Mouse (Mus musculus) liver, adult 2 months (tissue): ENCODE measurements around the gene Prtn3. TPM values are rescaled to one million over a fixed set of nuclear protein-coding genes. Genes with fewer than 3 reads are reported as not detected.

Experiments used
- DNase-seq: peaks from one replicate; pipeline ENCODE4 v3.0.0-alpha.2; 2011; ENCODE audit warnings: low read depth, low spot score; ENCODE audit errors: extremely low read depth
- H3K27ac ChIP-seq: fragments of 200-500 bp; replicated peaks from 2 replicates; pipeline ENCODE4 v1.5.1; 2012; ENCODE audit warnings: low read depth, mild to moderate bottlenecking, control low read depth, inconsistent platforms, low read length; ENCODE audit not compliant: insufficient read depth
- H3K27me3 ChIP-seq: fragments of 200-500 bp; 2 replicates; pipeline ENCODE4 v1.6.1; 2012; ENCODE audit warnings: mild to moderate bottlenecking, moderate library complexity, low read length, inconsistent platforms; ENCODE audit not compliant: control insufficient read depth, insufficient read depth
- H3K36me3 ChIP-seq: fragments of 200-500 bp; 2 replicates; pipeline ENCODE4 v1.6.1; 2012; ENCODE audit warnings: low read length, inconsistent platforms; ENCODE audit not compliant: control insufficient read depth, insufficient read depth
- H3K4me1 ChIP-seq: fragments of 200-500 bp; 2 replicates; pipeline ENCODE4 v1.6.1; 2011; ENCODE audit warnings: low read length; ENCODE audit not compliant: control insufficient read depth, insufficient read depth
- H3K4me3 ChIP-seq: fragments of 200-500 bp; 2 replicates; pipeline ENCODE4 v1.5.1; 2011; ENCODE audit warnings: low read depth, mild to moderate bottlenecking, control low read depth, low read length, moderate library complexity; ENCODE audit not compliant: insufficient read depth
- H3K79me2 ChIP-seq: fragments of 200-500 bp; 2 replicates; pipeline ENCODE4 v1.6.1; 2012; ENCODE audit warnings: inconsistent platforms, mild to moderate bottlenecking, low read length, moderate library complexity; ENCODE audit not compliant: control insufficient read depth, insufficient read depth
- H3K9ac ChIP-seq: fragments of 200-500 bp; 2 replicates; pipeline ENCODE4 v1.6.1; 2012; ENCODE audit warnings: low read depth, mild to moderate bottlenecking, control low read depth, inconsistent platforms, low read length
- CTCF ChIP-seq: fragments of 200-500 bp; IDR thresholded peaks from 2 replicates; pipeline ENCODE4 v1.5.1; 2011; ENCODE audit warnings: low read depth, low read length, control low read depth
- POLR2A ChIP-seq: fragments of 200-500 bp; IDR thresholded peaks from 2 replicates; pipeline ENCODE4 v1.6.1; 2011; ENCODE audit warnings: low read length, control low read depth; ENCODE audit not compliant: insufficient read depth; ENCODE audit errors: extremely low read depth
- WGBS: fragments of 180-500 bp; shearing (Covaris S2); methylation state at CpG from one replicate; pipeline ENCODE4 v1.1.7; 2018; 5-methylcytosine and 5-hydroxymethylcytosine counted together
- polyA plus RNA-seq: library from polyadenylated mRNA; depleted of rRNA; stranded (reverse); fragments of >200 nt; gene quantifications from 2 replicates; pipeline ENCODE4 v1.2.3, GENCODE M21; 2012
- total RNA-seq: library from RNA; depleted of rRNA; stranded (reverse); fragments of >200 nt; gene quantifications from 2 replicates; pipeline ENCODE4 v1.2.3, GENCODE M21; 2014

Gene Prtn3
- total and polyA plus RNA-seq, 2 experiments: 1.1 TPM; not detected in 1

- DNase-seq: peak; percentile 54
- TF ChIP-seq POLR2A (no peak), CTCF (no peak)
- Histone ChIP-seq H3K4me3 (peak overlapping the region; percentile 88), H3K27me3 (no peaks in the 10 kb centered on the region), H3K79me2 (no peaks in the 10 kb centered on the region), H3K9ac (peak overlapping the region; percentile 87), H3K27ac (no peak overlapping the region), H3K36me3 (no peaks in the 10 kb centered on the region), H3K4me1 (peaks cover 10% of the 10 kb centered on the region)
- WGBS: under 1% methylated on average over 28 of the region's 29 CpGs
Measured at GRCm38 (mm10) chr10:79928030-79928694, 53.9 kb downstream of the Prtn3 start.

- 43% methylated on average over 9 of the region's 9 CpGs for WGBS
- Histone ChIP-seq H3K27me3 (no peaks in the 10 kb centered on the region), H3K4me1 (peaks cover 19% of the 10 kb centered on the region), H3K79me2 (no peaks in the 10 kb centered on the region), H3K9ac (no peak overlapping the region), H3K27ac (no peak overlapping the region), H3K36me3 (no peaks in the 10 kb centered on the region), H3K4me3 (no peak overlapping the region)
- no peak for TF ChIP-seq POLR2A
- TF ChIP-seq CTCF: no peak
- no peak for DNase-seq
Measured at GRCm38 (mm10) chr10:79928907-79929701, 54.8 kb downstream of the Prtn3 start.

DNA sequence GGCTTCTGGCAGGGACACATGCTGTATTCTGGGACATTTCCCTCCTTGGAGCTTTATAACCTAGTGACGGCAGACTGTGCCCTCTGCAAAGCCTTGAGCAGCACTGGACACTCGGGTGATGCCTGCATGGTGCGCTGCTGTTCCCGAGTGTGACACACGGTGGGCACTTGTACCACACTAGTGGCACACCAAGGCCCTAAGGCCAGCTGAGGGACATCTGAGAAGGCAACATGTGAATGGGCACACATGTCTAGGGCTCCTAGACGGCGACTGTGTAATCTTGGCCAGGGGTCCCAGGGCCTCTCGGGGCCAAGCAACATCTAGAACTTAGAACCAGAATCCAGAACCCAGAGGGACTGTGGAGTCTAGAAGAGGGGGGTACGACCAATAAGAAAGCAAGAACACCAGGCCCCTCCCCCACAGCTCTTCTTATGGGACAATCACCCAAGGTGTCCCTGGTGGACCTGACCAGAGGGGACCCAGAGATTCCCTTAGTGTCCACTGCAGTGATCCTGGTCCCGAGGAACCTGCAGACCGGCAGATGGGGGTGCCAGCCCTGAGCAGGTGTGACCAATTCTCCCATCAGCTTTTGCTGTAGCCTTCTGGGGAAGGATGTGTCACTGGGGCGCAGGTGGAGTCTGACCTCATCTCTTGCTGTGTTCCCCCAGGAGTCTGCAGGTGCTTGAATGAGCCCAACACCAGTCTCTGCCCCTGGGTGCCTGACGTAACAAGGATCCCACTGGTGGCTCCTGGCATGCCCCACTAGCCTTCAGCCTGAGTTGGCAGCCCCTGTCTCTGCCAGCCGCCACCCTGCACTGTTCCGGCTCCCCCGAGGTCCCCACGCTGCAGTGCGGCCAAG, 55.9 kb downstream of the Prtn3 start:
- TF ChIP-seq POLR2A (no peak), CTCF (no peak)
- no peak for DNase-seq
- H3K4me3 ChIP-seq: no peak overlapping the region
- H3K27ac ChIP-seq: no peak overlapping the region
- H3K4me1 ChIP-seq: peaks cover 24% of the 10 kb centered on the region
- no peaks in the 10 kb centered on the region for H3K27me3 ChIP-seq
- no peak overlapping the region for H3K9ac ChIP-seq
- no peaks in the 10 kb centered on the region for H3K79me2 ChIP-seq
- 90% methylated on average over 18 of the region's 18 CpGs for WGBS
- H3K36me3 ChIP-seq: no peaks in the 10 kb centered on the region

DNA sequence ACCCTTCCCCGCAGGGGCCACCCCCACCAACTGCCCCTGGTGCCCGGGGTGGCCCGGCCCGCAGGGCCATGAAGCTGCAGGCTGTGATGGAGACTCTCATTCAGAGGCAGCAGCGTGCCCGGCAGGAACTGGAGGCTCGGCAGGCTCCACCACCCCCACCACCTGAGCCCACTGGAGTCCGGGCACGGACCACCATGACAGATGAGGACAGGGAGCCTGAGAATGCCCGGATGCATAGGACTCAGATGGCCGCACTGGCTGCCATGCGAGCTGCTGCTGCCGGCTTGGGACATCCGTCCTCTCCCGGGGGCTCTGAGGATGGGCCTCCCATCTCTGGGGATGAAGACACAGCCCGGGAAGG, 56.5 kb downstream of the Prtn3 start:
- 98% methylated on average over 16 of the region's 16 CpGs for WGBS
- TF ChIP-seq POLR2A (no peak), CTCF (no peak)
- H3K4me1 ChIP-seq: peaks cover 25% of the 10 kb centered on the region
- no peak overlapping the region for H3K9ac ChIP-seq
- H3K4me3 ChIP-seq: no peak overlapping the region
- H3K36me3 ChIP-seq: no peaks in the 10 kb centered on the region
- H3K27ac ChIP-seq: no peak overlapping the region
- H3K27me3 ChIP-seq: no peaks in the 10 kb centered on the region
- DNase-seq: no peak
- no peaks in the 10 kb centered on the region for H3K79me2 ChIP-seq

DNA sequence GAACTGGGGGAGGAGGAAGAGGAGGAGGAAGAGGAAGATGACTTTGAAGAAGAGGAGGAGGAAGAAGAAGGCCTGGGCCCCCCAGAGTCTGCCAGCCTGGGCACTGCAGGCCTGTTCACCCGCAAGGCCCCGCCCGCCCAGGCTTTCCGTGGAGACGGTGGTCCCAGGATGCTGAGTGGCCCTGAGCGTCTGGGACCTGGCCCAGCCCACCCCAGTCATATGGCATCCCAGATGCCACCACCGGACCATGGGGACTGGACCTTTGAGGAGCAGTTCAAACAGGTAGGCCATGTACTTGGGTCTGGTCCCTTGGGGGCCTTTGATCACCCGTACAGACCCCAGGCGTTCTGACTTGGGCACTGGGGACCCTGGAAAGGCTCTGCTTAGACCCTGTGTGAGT, 57.5 kb downstream of the Prtn3 start:
- Histone ChIP-seq H3K4me3 (no peak overlapping the region), H3K4me1 (peaks cover 29% of the 10 kb centered on the region), H3K27ac (no peak overlapping the region), H3K9ac (no peak overlapping the region), H3K27me3 (no peaks in the 10 kb centered on the region), H3K79me2 (no peaks in the 10 kb centered on the region), H3K36me3 (no peaks in the 10 kb centered on the region)
- TF ChIP-seq CTCF: no peak
- no peak for DNase-seq
- WGBS: 96% methylated on average over 9 of the region's 9 CpGs
